Mouse (Mus musculus): Measurements from ENCODE around the gene Ddx5. TPM values are rescaled to one million over a fixed set of nuclear protein-coding genes. Genes with fewer than 3 reads are reported as not detected.

Gene Ddx5
- polyA plus RNA-seq (2017; shearing (Covaris generic)), result 874 TPM

DNA sequence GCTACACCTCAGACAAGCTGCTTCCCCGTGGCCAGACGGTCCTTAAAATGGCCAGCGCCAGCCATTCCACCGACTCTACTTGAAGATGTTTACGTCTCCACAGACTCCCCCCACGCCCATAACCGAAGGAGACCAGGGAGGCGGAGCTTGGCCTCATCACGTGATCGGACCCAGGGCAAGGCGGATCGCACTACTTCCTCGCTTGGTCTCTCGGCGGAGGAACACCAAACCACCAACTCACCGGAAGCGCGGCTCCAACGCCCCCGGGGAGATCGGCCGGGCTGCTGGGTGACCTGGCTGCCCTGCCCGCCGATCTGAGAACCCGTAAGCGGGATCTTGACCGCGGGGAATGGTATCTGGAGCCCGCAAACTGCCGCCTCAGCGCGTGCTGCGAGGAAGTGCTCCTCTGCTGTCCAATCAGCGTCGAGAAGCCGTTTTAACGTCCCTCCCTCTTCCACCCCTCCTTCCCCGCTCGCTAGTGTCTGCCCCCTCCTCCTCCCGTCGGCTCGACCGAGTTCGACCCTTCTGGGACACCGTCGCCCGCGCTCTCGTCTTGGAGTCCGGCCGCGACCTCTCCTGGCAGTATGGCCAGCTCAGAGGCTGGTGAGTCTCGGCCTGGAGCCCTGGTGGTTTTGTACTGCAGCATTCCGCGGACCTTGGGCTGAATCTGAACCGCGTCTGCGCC lies at the start of gene Ddx5, which contains the start of gene Cep95:
Ddx5 (minus strand) TSS at position 411 of the 685 bp plus-strand sequence.
Cep95 (plus strand) TSS at position 478 of the 685 bp plus-strand sequence.

DNA sequence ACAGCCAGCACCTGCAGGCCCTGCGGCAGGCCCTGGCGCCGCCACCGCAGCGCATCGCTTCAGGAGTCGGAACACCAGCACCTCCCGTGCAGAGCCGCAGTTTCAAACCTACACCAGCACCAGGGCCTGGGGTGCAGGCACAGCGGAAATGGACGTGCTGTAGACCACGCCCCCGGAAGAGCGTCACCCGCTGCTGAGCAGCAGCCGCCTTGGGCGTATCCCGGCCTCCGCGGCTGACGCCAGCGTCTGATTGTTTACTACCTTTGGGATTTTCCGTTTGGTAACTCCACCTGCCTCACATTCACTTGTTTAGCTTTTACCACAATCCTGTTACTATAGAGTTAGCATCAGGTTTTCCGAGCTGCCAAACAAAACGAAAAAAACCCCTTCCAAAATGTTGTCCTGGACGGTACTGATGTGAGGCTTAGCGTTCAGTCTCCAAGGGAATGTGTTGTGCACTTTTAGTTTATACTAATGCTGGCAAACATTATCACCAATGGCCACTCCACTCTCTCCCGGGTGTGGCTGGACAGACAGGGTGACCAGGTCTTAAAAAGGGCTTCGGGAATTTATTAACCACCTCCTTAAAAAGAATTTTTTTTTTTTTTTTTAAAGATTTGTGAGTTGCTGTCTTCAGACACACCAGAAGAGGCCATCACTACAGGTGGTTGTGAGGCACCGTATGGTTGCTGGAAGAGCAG lies 9.4 kb downstream of the Ddx5 start, which contains the start of gene Polg2:
Polg2 (minus strand) TSS at position 150 of the 701 bp plus-strand sequence.

DNA sequence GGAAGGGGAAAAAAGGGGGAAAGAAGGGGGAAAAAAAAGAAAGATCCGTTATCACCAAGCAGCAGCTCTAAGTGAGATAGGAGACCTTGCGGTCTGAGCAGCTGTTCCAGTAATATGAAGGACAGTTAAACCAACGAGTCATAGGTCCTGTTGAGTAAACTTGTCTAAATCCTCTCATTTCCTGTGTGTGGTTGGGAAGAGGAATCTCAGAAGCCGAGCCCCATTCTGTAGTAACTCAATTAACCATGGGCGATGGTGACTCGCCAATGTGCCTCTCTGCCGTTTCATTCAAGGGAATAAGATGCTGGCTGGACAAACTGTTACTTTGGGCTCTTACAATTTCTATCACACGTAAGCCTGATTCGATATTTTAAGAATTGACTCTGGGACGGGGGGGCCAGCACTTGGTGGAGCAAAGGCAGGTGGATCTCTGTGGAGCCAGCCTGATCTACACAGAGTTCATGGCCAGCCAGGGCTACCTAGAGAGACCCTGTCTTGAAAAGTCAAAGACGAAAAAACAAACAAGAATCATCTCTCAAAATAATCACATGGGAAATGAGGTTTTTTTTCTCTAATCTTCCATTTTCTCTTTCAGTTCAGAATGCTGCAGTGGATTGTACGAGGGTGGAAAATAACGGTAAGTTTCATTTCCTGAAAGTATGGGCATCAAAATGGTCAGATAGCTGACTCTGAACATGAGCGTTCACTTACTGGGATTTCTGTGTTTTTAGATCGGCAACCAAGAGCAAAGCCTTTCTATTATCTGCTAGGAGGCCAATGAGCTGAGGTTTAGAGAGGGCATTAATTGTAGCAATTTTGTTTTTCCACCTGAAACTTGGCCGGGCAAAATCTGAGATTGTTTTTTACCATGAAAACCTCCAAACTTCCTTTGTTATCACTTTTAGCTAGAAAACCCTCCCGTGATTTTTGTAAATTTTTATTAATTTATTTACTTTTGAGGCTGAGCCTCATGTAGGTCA lies 37.7 kb downstream of the Ddx5 start, which contains the start of gene Milr1:
Milr1 (plus strand) TSS at position 188 of the 980 bp plus-strand sequence.

DNA sequence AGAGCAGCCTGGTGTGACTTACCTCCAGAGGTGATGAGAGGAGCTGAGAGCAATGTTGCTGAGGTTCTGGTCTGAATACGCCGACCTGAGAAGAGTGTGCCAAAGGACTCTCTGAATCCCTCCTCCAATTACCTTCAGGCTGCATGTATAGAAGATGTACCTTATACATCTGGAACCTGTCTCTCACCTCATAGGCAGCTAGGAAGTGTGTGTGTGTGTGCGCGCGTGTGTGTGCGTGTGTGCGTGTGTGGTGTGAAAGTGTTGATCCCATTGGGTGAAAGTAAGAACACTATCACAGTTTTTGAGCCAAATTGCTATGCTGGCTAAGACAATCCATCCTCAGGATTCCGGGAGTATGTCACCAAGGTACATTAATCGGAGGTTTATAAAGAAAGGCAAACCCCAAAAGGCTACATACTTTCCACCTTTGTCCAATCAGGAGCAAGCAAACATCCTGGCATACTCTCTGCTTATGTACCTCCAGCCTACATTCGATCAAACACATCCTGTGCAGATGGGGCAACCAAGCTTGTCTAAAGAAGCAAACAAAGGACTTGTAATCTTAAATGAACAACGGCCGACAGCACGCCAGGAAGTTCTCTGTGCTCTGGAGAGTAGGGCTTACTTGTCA lies 38.7 kb downstream of the Ddx5 start, which contains the start of gene Pecam1:
Pecam1 (minus strand) TSS at position 508 of the 631 bp plus-strand sequence.

Other genes starting within 250 kb of the Ddx5 start
- gene Tex2, start 175.8 kb downstream of the Ddx5 start, polyA plus RNA-seq (2017; shearing (Covaris generic)), result 29.2 TPM
- gene Pecam1, start 38.6 kb downstream of the Ddx5 start, polyA plus RNA-seq (2017; shearing (Covaris generic)), result 113 TPM
- gene Milr1, start 38.0 kb downstream of the Ddx5 start, polyA plus RNA-seq (2017; shearing (Covaris generic)), result 8.9 TPM
- gene Polg2, start 9.6 kb downstream of the Ddx5 start, polyA plus RNA-seq (2017; shearing (Covaris generic)), result 11.6 TPM
- 51.5 TPM for gene Cep95, start 67 bp upstream of the Ddx5 start, polyA plus RNA-seq (2017; shearing (Covaris generic))
- gene Smurf2, start 131.5 kb upstream of the Ddx5 start, polyA plus RNA-seq (2017; shearing (Covaris generic)), result 9.0 TPM
- 102 TPM for gene Kpna2, start 210.4 kb upstream of the Ddx5 start, polyA plus RNA-seq (2017; shearing (Covaris generic))
- gene 1810010H24Rik, start 236.5 kb upstream of the Ddx5 start, polyA plus RNA-seq (2017; shearing (Covaris generic)), result 0.45 TPM